ENCODE assay signal across 7 mouse cellular contexts in genomic region chr2:152818679-152819078, GRCm38 (mm10). TPM values are rescaled to one million over a fixed set of nuclear protein-coding genes. Genes with fewer than 3 reads are reported as not detected.
DNase-seq lines count a peak whose midpoint lies in the region; ATAC-seq and TF ChIP-seq lines count a peak whose summit lies in the region.

No protein-coding gene starts in this region.

- H3K9ac ChIP-seq in heart, embryonic 13.5 days: peak overlapping the region; percentile 55
- H3K9ac ChIP-seq in lung, postnatal 0 days (replicated peaks; ENCODE audit: low read depth): no peak overlapping the region
- H3K9ac ChIP-seq in embryonic facial prominence, embryonic 15.5 days: no peak overlapping the region
- no peak overlapping the region for H3K9ac ChIP-seq in kidney, postnatal 0 days (ENCODE audit: low read depth, low read length)

- no peak for DNase-seq in heart, postnatal 4 days
- DNase-seq in lung, postnatal 0 days (ENCODE audit: low spot score): no peak
- no peak for DNase-seq in lung, adult 2 months
- no peak for DNase-seq in kidney, postnatal 0 days (ENCODE audit: low spot score)
- DNase-seq in frontal cortex, postnatal 14 days (ENCODE audit: low spot score in 2 of 2): no peak

- TF ChIP-seq EP300 in lung, postnatal 0 days (IDR thresholded peaks at IDR 0.05): no peak

- TF ChIP-seq CTCF in lung, postnatal 0 days (IDR thresholded peaks at IDR 0.05): no peak
- TF ChIP-seq CTCF in lung, adult 2 months (IDR thresholded peaks at IDR 0.05; ENCODE audit: insufficient read depth, low read length): no peak
- TF ChIP-seq CTCF in kidney, postnatal 0 days (IDR thresholded peaks at IDR 0.05; ENCODE audit: low read depth): no peak

- peak overlapping the region; percentile 51 for H3K4me2 ChIP-seq in heart, embryonic 13.5 days
- no peak overlapping the region for H3K4me2 ChIP-seq in lung, postnatal 0 days (replicated peaks; ENCODE audit: low read depth, low read length)
- no peak overlapping the region for H3K4me2 ChIP-seq in embryonic facial prominence, embryonic 15.5 days (replicated peaks)
- no peak overlapping the region for H3K4me2 ChIP-seq in kidney, postnatal 0 days (ENCODE audit: low read length)

- no peaks in the 10 kb centered on the region for H3K27me3 ChIP-seq in heart, embryonic 13.5 days (replicated peaks)
- no peaks in the 10 kb centered on the region for H3K27me3 ChIP-seq in lung, postnatal 0 days (replicated peaks; ENCODE audit: insufficient read depth, low read length)
- H3K27me3 ChIP-seq in embryonic facial prominence, embryonic 15.5 days: no peaks in the 10 kb centered on the region
- H3K27me3 ChIP-seq in kidney, postnatal 0 days (ENCODE audit: insufficient read depth, low read length): no peaks in the 10 kb centered on the region

- H3K4me1 ChIP-seq in heart, embryonic 13.5 days: peaks cover 94% of the 10 kb centered on the region
- H3K4me1 ChIP-seq in lung, postnatal 0 days (ENCODE audit: insufficient read depth, low read depth, low read length): peaks cover 67% of the 10 kb centered on the region
- H3K4me1 ChIP-seq in lung, adult 2 months (ENCODE audit: control insufficient read depth, insufficient read depth, low read length): peaks cover 72% of the 10 kb centered on the region
- peaks cover 79% of the 10 kb centered on the region for H3K4me1 ChIP-seq in embryonic facial prominence, embryonic 15.5 days
- peaks cover 49% of the 10 kb centered on the region for H3K4me1 ChIP-seq in kidney, postnatal 0 days (replicated peaks; ENCODE audit: insufficient read depth, low read length)

- 87% methylated on average over 5 of the region's 5 CpGs for WGBS in heart, embryonic 13.5 days
- 67% methylated on average over 5 of the region's 5 CpGs for WGBS in lung, postnatal 0 days
- 67% methylated on average over 5 of the region's 5 CpGs for WGBS in lung, adult 2 months
- WGBS in embryonic facial prominence, embryonic 15.5 days: 69% methylated on average over 5 of the region's 5 CpGs
- 53% methylated on average over 5 of the region's 5 CpGs for WGBS in kidney, postnatal 0 days

- no peak for ATAC-seq in heart, embryonic 13.5 days (ENCODE audit: extremely low read depth, insufficient number of reproducible peaks, low FRiP score, low TSS enrichment)
- no peak for ATAC-seq in lung, postnatal 0 days
- ATAC-seq in embryonic facial prominence, embryonic 15.5 days (ENCODE audit: insufficient number of reproducible peaks, low FRiP score, low TSS enrichment, low read depth): no peak
- no peak for ATAC-seq in kidney, postnatal 0 days (replicated peaks; ENCODE audit: low FRiP score, low read depth)

- peaks cover 12% of the 10 kb centered on the region for H3K36me3 ChIP-seq in heart, embryonic 13.5 days
- 0 out of 2 replicates have a peak, but pooled peaks cover 7% of the 10 kb centered on the region for H3K36me3 ChIP-seq in lung, postnatal 0 days (ENCODE audit: insufficient read depth, low read length)
- H3K36me3 ChIP-seq in embryonic facial prominence, embryonic 15.5 days: peaks cover 12% of the 10 kb centered on the region
- H3K36me3 ChIP-seq in kidney, postnatal 0 days (ENCODE audit: insufficient read depth, low read length): 0 out of 2 replicates have a peak, but pooled peaks cover 3% of the 10 kb centered on the region

- no peak overlapping the region; the same call in 1 of the 2 replicates for H3K4me3 ChIP-seq in heart, embryonic 13.5 days
- H3K4me3 ChIP-seq in lung, postnatal 0 days (ENCODE audit: low read depth, low read length): no peak overlapping the region
- H3K4me3 ChIP-seq in lung, adult 2 months (replicated peaks; ENCODE audit: extremely low read depth, low read depth, low read length): no peak overlapping the region
- H3K4me3 ChIP-seq in embryonic facial prominence, embryonic 15.5 days (replicated peaks): no peak overlapping the region
- H3K4me3 ChIP-seq in kidney, postnatal 0 days (replicated peaks; ENCODE audit: low read depth, low read length): no peak overlapping the region

- TF ChIP-seq POLR2A in lung, adult 2 months (IDR thresholded peaks at IDR 0.05; ENCODE audit: borderline replicate concordance, extremely low read depth, low read depth, low read length): no peak

- H3K27ac ChIP-seq in heart, embryonic 13.5 days (replicated peaks): peak overlapping the region; percentile 86
- H3K27ac ChIP-seq in lung, postnatal 0 days (ENCODE audit: low read length): peak overlapping the region; percentile 96
- 0 out of 2 replicates have a peak overlapping the region, but pooled peaks have one; percentile 60 for H3K27ac ChIP-seq in embryonic facial prominence, embryonic 15.5 days (replicated peaks)
- peak overlapping the region; percentile 87; the same call in 1 of the 2 replicates for H3K27ac ChIP-seq in kidney, postnatal 0 days

- H3K9me3 ChIP-seq in heart, embryonic 13.5 days: no peaks in the 10 kb centered on the region
- no peaks in the 10 kb centered on the region for H3K9me3 ChIP-seq in lung, postnatal 0 days (ENCODE audit: low read length)
- H3K9me3 ChIP-seq in embryonic facial prominence, embryonic 15.5 days (replicated peaks): no peaks in the 10 kb centered on the region
- no peaks in the 10 kb centered on the region for H3K9me3 ChIP-seq in kidney, postnatal 0 days (replicated peaks; ENCODE audit: low read length)

RNA-seq across cellular contexts. Expression of gene Bcl2l1, which starts 12.8 kb away (rescaled TPM):
- 59.6 and 62.8 TPM in 2 replicates for polyA plus RNA-seq in heart, embryonic 13.5 days (2015; fragmentation: Nextera tagmentation; extraction: Ambion mirVana)
- total RNA-seq in heart, postnatal 4 days (2021): 10 to 100 TPM; 39.0 to 45.0 TPM
- polyA plus RNA-seq in lung, postnatal 0 days (2015; fragmentation: Nextera tagmentation; extraction: Ambion mirVana): 100 and 103 TPM in 2 replicates
- polyA plus RNA-seq in lung, adult 2 months (2012; rRNA removed): 113 and 118 TPM in 2 replicates
- polyA plus RNA-seq in embryonic facial prominence, embryonic 15.5 days (2015; fragmentation: Nextera tagmentation; extraction: Ambion mirVana): 99.1 and 99.7 TPM in 2 replicates
- polyA plus RNA-seq in kidney, postnatal 0 days (2015; fragmentation: Nextera tagmentation; extraction: Ambion mirVana): 95.6 and 98.7 TPM in 2 replicates

RNA-seq across cellular contexts. Expression of gene Tpx2, which starts 29.1 kb away (rescaled TPM):
- 51.1 and 55.5 TPM in 2 replicates for polyA plus RNA-seq in heart, embryonic 13.5 days (2015; fragmentation: Nextera tagmentation; extraction: Ambion mirVana)
- 10 to 100 TPM; 42.4 to 51.9 TPM for total RNA-seq in heart, postnatal 4 days (2021)
- polyA plus RNA-seq in lung, postnatal 0 days (2015; fragmentation: Nextera tagmentation; extraction: Ambion mirVana): 3.1 and 5.7 TPM in 2 replicates
- polyA plus RNA-seq in lung, adult 2 months (2012; rRNA removed): 0.63 and 0.77 TPM in 2 replicates
- polyA plus RNA-seq in embryonic facial prominence, embryonic 15.5 days (2015; fragmentation: Nextera tagmentation; extraction: Ambion mirVana): 60.1 and 60.6 TPM in 2 replicates
- 37.3 and 41.4 TPM in 2 replicates for polyA plus RNA-seq in kidney, postnatal 0 days (2015; fragmentation: Nextera tagmentation; extraction: Ambion mirVana)
